Mouse (Mus musculus) heart, embryonic 11.5 days (tissue): Measurements from ENCODE around the gene Tecrl. TPM values are rescaled to one million over a fixed set of nuclear protein-coding genes. Genes with fewer than 3 reads are reported as not detected.

Source experiments
- ATAC-seq: fragments of 200-750 bp; cut with Nextera tagmentation; replicated peaks from 2 replicates; pipeline ENCODE4 v1.8.0; 2017; ENCODE audit warnings: moderate library complexity; ENCODE audit not compliant: insufficient number of reproducible peaks, low FRiP score, low TSS enrichment
- H3K27ac ChIP-seq: fragments of 300-500 bp; sonication (generic); 2 replicates; pipeline ENCODE4 v1.5.1; 2014; ENCODE audit warnings: mild to moderate bottlenecking, low read depth, low read length
- H3K27me3 ChIP-seq: fragments of 300-500 bp; sonication (generic); 2 replicates; pipeline ENCODE4 v1.6.1; 2014; ENCODE audit warnings: mild to moderate bottlenecking, low read length, mixed read lengths; ENCODE audit not compliant: control insufficient read depth, insufficient read depth
- H3K36me3 ChIP-seq: fragments of 300-500 bp; sonication (generic); 2 replicates; pipeline ENCODE4 v1.6.1; 2014; ENCODE audit warnings: mild to moderate bottlenecking, low read length, moderate library complexity, mixed read lengths; ENCODE audit not compliant: control insufficient read depth, insufficient read depth
- H3K4me1 ChIP-seq: fragments of 300-500 bp; sonication (generic); 2 replicates; pipeline ENCODE4 v1.6.1; 2014; ENCODE audit warnings: low read length; ENCODE audit not compliant: control insufficient read depth, insufficient read depth
- H3K4me2 ChIP-seq: fragments of 300-500 bp; sonication (generic); 2 replicates; pipeline ENCODE4 v1.6.1; 2014; ENCODE audit warnings: mild to moderate bottlenecking, moderate library complexity
- H3K4me3 ChIP-seq: fragments of 300-500 bp; sonication (generic); 2 replicates; pipeline ENCODE4 v1.5.1; 2014; ENCODE audit warnings: low read depth, low read length
- H3K9ac ChIP-seq: fragments of 300-500 bp; sonication (generic); 2 replicates; pipeline ENCODE4 v1.6.1; 2014; ENCODE audit warnings: mild to moderate bottlenecking, low read depth, low read length, moderate library complexity
- H3K9me3 ChIP-seq: fragments of 300-500 bp; sonication (generic); replicated peaks from 2 replicates; pipeline ENCODE4 v1.6.1; 2016; ENCODE audit warnings: low read length; ENCODE audit not compliant: control insufficient read depth
- WGBS: fragments of 180-500 bp; shearing (Covaris S2); extraction: QIAGEN DNeasy Blood & Tissue Kit; methylation state at CpG from one replicate; pipeline ENCODE4 v1.1.7; 2014; ENCODE audit not compliant: insufficient replicate concordance; 5-methylcytosine and 5-hydroxymethylcytosine counted together
- polyA plus RNA-seq: library from polyadenylated mRNA; unstranded; fragments of >200 nt; fragmentation: Nextera tagmentation; extraction: Ambion mirVana; gene quantifications from 2 replicates; pipeline ENCODE4 v1.2.1, GENCODE M21; 2014

The Tecrl gene
- 36.9 and 38.5 TPM in 2 replicates for polyA plus RNA-seq

DNA sequence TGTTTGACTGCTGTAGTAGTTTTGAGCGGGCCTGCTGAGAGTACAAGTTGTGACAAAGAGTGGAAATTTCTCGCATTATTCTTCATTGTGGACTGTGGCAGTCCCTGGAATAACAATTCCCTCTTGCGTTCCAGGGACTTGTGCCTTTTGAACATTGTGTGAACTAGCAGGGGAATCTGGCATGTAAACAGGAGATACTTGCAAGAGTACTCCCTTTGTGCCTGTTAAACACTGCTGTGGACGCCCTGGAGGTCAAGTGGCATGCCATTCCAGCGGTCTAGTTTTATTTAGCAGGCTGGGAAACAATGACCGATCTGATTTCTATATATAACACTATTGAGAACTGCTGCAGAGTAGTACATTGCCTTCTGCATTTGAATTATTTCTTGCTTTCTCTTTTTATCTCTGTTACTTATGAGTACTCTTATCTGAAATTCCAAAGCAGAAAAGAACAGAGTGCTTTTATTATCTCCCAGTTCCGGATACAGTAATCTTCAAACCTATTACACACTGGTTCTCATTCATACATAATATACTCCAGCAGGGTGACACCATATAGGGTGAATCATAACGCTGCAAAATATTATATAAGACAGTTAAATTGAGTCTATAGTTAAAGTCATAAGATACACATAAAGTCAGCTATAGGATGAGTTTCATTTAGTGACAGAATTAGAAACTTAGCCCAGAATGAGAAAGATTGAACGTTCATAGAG, at the start of gene Tecrl:
Gene Tecrl, minus strand, starts transcription at position 350 of the 716 bp plus-strand sequence.
- peak; percentile 65 for ATAC-seq

DNA sequence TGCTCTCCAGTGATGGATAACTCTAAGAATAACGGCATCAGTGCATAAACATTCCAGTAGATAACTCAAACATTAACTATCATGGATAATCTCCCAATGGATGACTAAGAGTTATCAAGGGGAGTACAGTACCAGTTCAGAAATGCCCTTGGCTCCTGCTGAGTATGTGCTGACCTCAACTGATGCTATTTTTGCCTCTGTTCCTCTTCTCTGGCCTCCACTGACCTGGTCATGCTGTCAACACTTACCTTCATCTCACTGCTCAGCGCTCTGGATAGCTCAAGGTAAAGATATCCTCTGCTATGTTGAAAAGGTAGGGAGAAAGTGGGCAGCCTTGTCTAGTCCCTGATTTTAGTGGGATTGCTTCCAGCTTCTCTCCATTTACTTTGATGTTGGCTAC, 30.0 kb upstream of the Tecrl start:
- no peak overlapping the region for H3K4me2 ChIP-seq
- no peaks in the 10 kb centered on the region for H3K36me3 ChIP-seq
- H3K9me3 ChIP-seq, result no peaks in the 10 kb centered on the region
- 53% methylated on average over 2 of the region's 2 CpGs for WGBS
- no peak overlapping the region for H3K4me3 ChIP-seq
- no peak overlapping the region for H3K27ac ChIP-seq
- no peaks in the 10 kb centered on the region for H3K27me3 ChIP-seq
- no peak; the same call in 1 of the 2 replicates for ATAC-seq
- H3K9ac ChIP-seq, result no peak overlapping the region
- no peaks in the 10 kb centered on the region for H3K4me1 ChIP-seq

More for the DNA sequence above, at the start of gene Tecrl:
- H3K4me2 ChIP-seq, result peak within 1 kb of the TSS; percentile 48
- peak within 1 kb of the TSS; percentile 80 for H3K27ac ChIP-seq
- H3K4me3 ChIP-seq, result peak within 1 kb of the TSS; percentile 36
- no peaks in the 10 kb centered on the region for H3K36me3 ChIP-seq
- no peaks in the 10 kb centered on the region for H3K27me3 ChIP-seq
- H3K9ac ChIP-seq, result peak within 1 kb of the TSS; percentile 65; the same call in 1 of the 2 replicates
- 18% methylated on average over 9 of the region's 9 CpGs for WGBS
- no peaks in the 10 kb centered on the region for H3K9me3 ChIP-seq
- H3K4me1 ChIP-seq, result no peaks in the 10 kb centered on the region

DNA sequence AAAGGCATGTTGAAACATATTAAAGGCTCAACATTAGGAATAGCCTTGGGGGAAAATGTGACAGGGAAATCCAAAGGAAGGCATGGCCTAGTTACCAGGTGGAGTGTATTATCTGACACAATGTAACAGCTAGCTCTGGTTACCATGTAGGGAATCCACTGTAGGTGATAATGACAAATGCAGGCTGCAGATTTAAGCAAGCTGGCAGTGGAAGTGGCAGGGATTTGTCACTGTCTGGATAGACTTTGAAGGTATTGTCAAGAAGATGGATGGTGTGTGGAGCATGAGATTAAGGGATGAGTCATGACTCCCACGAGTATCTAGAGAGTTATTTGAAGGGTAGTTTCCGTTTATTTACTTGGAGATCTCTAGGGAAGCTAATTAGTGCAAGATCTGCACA, 3.4 kb downstream of the Tecrl start:
- Histone ChIP-seq H3K4me3 (no peak overlapping the region), H3K9me3 (no peaks in the 10 kb centered on the region), H3K9ac (no peak overlapping the region), H3K4me2 (no peak overlapping the region), H3K27ac (peak overlapping the region; percentile 10; the same call in 1 of the 2 replicates), H3K27me3 (no peaks in the 10 kb centered on the region), H3K4me1 (no peaks in the 10 kb centered on the region), H3K36me3 (no peaks in the 10 kb centered on the region)
- ATAC-seq, result peak; percentile 70; the same call in 1 of the 2 replicates
- 5% methylated on average over 2 of the region's 2 CpGs for WGBS

DNA sequence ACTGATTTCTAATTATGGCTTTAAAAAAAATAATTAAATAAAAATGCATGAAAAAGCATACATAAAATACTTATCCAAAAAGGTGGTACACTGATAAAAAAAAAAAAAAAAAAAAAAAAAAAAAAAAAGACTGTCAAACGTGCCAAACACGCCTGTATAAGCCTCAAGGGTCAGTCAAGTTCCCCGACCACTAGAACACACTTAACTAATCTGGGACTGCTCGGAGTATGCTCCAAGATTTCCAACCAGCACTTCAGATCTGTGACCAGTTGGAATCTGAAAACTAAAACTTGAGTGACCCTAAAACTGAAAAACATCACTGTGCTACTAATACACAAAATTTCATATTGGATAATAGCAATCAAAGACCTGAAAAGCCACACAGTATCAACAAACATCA, 15.9 kb downstream of the Tecrl start:
- Histone ChIP-seq H3K9ac (no peak overlapping the region), H3K4me1 (no peaks in the 10 kb centered on the region), H3K4me2 (no peak overlapping the region), H3K4me3 (no peak overlapping the region), H3K9me3 (no peaks in the 10 kb centered on the region), H3K36me3 (no peaks in the 10 kb centered on the region), H3K27me3 (no peaks in the 10 kb centered on the region), H3K27ac (no peak overlapping the region)
- 51% methylated on average over 4 of the region's 4 CpGs for WGBS
- no peak for ATAC-seq

DNA sequence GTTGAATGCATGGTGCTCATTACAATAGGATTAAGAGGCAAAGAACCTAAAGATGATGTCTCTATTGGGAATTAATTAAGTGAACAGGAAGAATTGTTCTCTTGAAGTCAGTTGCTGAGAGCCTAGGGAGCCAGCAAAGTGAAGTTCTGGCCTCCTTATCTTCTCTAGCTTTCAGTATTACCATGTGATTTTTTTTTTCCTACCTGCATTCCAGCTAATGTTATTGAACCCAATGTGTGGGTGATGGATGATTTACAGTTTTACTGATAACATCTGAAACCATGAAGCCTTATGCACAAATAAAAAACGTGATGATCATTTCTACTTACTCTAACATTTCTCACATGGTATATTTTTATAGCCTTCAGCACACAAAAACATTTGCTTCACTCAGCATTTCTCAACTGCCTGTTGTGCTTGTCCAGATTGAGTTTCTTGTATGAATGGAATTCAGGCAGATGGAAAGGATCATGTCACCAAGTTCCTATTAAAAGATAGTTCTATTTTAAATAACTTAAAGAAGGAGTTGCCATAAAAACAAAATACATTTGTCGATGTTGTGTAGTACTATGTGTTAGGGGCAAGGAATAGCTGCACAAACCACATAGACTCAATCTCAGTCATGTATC, 87.7 kb downstream of the Tecrl start:
- no peaks in the 10 kb centered on the region for H3K36me3 ChIP-seq
- H3K4me1 ChIP-seq, result peaks cover 4% of the 10 kb centered on the region; the same call in 1 of the 2 replicates
- no peak for ATAC-seq
- no peak overlapping the region for H3K4me2 ChIP-seq
- no peaks in the 10 kb centered on the region for H3K9me3 ChIP-seq
- no peak overlapping the region for H3K4me3 ChIP-seq
- H3K27me3 ChIP-seq, result no peaks in the 10 kb centered on the region
- no peak overlapping the region for H3K27ac ChIP-seq
- H3K9ac ChIP-seq, result no peak overlapping the region
- WGBS, result 53% methylated on average over 2 of the region's 2 CpGs

DNA sequence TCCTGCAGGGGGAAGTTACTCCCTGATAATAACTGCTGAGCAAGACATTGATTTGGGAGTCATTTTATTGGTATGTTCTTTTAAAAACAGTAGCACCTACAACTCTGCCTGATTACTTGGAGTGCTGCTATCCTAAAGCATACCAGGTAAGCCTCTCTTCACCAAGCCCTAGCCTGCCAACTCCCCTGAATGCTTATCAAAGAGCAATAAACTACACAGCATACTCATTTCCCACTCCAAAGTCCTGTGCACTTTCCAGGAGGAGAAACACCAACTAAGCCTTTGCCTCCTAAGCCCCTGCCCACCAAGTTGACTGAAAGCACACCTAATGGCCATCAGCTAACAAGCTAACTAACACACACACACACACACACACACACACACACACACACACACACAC, 94.9 kb downstream of the Tecrl start:
- Histone ChIP-seq H3K27me3 (no peaks in the 10 kb centered on the region), H3K36me3 (no peaks in the 10 kb centered on the region), H3K9me3 (no peaks in the 10 kb centered on the region), H3K4me2 (no peak overlapping the region), H3K27ac (no peak overlapping the region), H3K9ac (no peak overlapping the region), H3K4me1 (no peaks in the 10 kb centered on the region), H3K4me3 (no peak overlapping the region)
- no peak for ATAC-seq

DNA sequence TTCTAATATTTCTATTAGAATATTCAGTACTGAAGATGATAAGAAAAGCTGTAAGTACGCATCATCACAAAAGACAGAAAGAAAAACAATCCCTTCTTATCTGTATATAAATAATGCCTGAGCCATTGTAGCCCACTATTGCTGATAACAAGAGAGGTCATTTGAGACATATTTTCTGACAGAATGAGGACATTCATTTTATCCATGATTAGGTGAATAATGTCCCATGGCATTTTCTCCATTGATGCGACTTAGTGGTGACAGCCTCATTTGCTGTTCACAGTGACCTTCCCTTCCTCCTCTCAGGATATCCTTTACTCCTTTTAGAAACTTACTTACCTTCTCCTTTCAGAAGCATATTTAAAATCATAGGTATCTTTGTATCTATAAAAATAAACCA, 100.9 kb downstream of the Tecrl start:
- H3K36me3 ChIP-seq, result no peaks in the 10 kb centered on the region
- no peak for ATAC-seq

DNA sequence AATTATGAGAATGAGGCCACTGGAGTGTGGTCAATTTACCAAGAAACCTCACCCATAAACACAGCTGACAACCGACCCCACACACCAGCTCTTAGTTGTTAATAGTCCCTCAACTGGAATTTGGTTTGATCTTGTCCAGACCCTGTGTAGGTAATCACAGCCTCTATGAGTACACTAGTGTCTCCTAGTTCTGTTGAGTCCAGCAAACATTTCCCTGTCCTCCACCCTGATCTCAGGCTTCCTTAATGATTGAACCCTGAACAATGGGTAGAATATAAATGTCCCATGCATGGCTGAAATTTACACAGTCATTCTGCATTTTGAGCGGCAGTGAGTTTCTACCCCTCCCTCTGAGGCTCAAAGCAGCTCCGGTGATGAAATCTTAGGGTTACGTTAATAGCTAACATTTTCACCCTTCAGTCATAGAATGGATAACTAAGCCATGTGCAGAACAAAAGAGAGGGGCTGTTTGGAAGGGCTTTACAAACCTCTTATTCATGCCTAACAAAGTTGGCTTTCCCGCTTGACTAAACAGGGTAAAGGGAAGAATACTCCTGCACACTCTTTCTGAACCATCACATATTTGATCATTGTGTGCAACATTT, 116.0 kb downstream of the Tecrl start:
- no peaks in the 10 kb centered on the region for H3K4me1 ChIP-seq
- no peak overlapping the region for H3K9ac ChIP-seq
- H3K36me3 ChIP-seq, result no peaks in the 10 kb centered on the region
- H3K27me3 ChIP-seq, result no peaks in the 10 kb centered on the region
- WGBS, result 71% methylated on average over 5 of the region's 5 CpGs
- H3K4me2 ChIP-seq, result no peak overlapping the region
- H3K9me3 ChIP-seq, result no peaks in the 10 kb centered on the region
- H3K27ac ChIP-seq, result no peak overlapping the region
- H3K4me3 ChIP-seq, result no peak overlapping the region
- ATAC-seq, result no peak

More for the DNA sequence above, 100.9 kb downstream of the Tecrl start:
- no peak overlapping the region for H3K4me2 ChIP-seq
- H3K4me1 ChIP-seq, result no peaks in the 10 kb centered on the region
- H3K9me3 ChIP-seq, result no peaks in the 10 kb centered on the region
- WGBS, result 66% methylated on average over 2 of the region's 2 CpGs
- no peaks in the 10 kb centered on the region for H3K27me3 ChIP-seq
- H3K4me3 ChIP-seq, result no peak overlapping the region
- no peak overlapping the region for H3K27ac ChIP-seq
- H3K9ac ChIP-seq, result no peak overlapping the region
